Mouse (Mus musculus): ENCODE measurements at regions not wholly inside any gene's neighbourhood (a gene's known extent, or its start where the extent isn't known, plus 50 kb on each side); places are given as distances from the start of the nearest gene placed in this dataset.
A peak's percentile ranks its signal among the peaks of the same experiment; 100 is the strongest.

GRCm38 (mm10) chr17:49149896-49150295 is 217.7 kb downstream of the Lrfn2 start:
- Histone ChIP-seq H3K9ac (no peak overlapping the region), H3K27ac (replicated peaks) (no peak overlapping the region), H3K27me3 (no peaks in the 10 kb centered on the region), H3K4me2 (no peak overlapping the region), H3K9me3 (replicated peaks) (no peaks in the 10 kb centered on the region), H3K4me1 (replicated peaks) (no peaks in the 10 kb centered on the region), H3K4me3 (replicated peaks) (no peak overlapping the region), H3K36me3 (replicated peaks) (no peaks in the 10 kb centered on the region)
- 59% methylated on average over 4 of the region's 4 CpGs for WGBS (ENCODE audit: insufficient replicate concordance)
- ATAC-seq (ENCODE audit: insufficient read depth): no peak

- H3K9ac ChIP-seq: no peak overlapping the region
- H3K9me3 ChIP-seq (replicated peaks): no peaks in the 10 kb centered on the region
- no peak overlapping the region for H3K27ac ChIP-seq (replicated peaks)
- no peak overlapping the region for H3K4me2 ChIP-seq
- ATAC-seq (ENCODE audit: insufficient read depth): no peak
- 31% methylated on average over 3 of the region's 3 CpGs for WGBS (ENCODE audit: insufficient replicate concordance)
- H3K27me3 ChIP-seq: no peaks in the 10 kb centered on the region
- no peaks in the 10 kb centered on the region for H3K4me1 ChIP-seq (replicated peaks)
- H3K36me3 ChIP-seq (replicated peaks): no peaks in the 10 kb centered on the region
- no peak overlapping the region for H3K4me3 ChIP-seq (replicated peaks)
These were observed 218.8 kb downstream of the Lrfn2 start for GRCm38 (mm10) chr17:49150971-49151422.

GRCm38 (mm10) chr17:49153994-49154393 is 221.8 kb downstream of the Lrfn2 start:
- no peak overlapping the region for H3K27ac ChIP-seq (replicated peaks)
- no peak overlapping the region for H3K9ac ChIP-seq
- H3K36me3 ChIP-seq (replicated peaks): no peaks in the 10 kb centered on the region
- H3K4me3 ChIP-seq (replicated peaks): no peak overlapping the region
- no peaks in the 10 kb centered on the region for H3K9me3 ChIP-seq (replicated peaks)
- ATAC-seq (ENCODE audit: insufficient read depth): no peak
- H3K27me3 ChIP-seq: no peaks in the 10 kb centered on the region
- H3K4me2 ChIP-seq: no peak overlapping the region
- 63% methylated on average over 9 of the region's 9 CpGs for WGBS (ENCODE audit: insufficient replicate concordance)
- no peaks in the 10 kb centered on the region for H3K4me1 ChIP-seq (replicated peaks)

GRCm38 (mm10) chr17:49155001-49155515 is 222.9 kb downstream of the Lrfn2 start:
- whole genome bisulfite sequencing (ENCODE audit: insufficient replicate concordance): 65% methylated on average over 9 of the region's 9 CpGs
- Histone ChIP-seq H3K4me3 (replicated peaks) (no peak overlapping the region), H3K36me3 (replicated peaks) (no peaks in the 10 kb centered on the region)

GRCm38 (mm10) chr17:49157586-49157985 is 225.4 kb downstream of the Lrfn2 start:
- 50% methylated on average over 2 of the region's 2 CpGs for WGBS (ENCODE audit: insufficient replicate concordance)
- Histone ChIP-seq H3K9ac (no peak overlapping the region), H3K27ac (replicated peaks) (no peak overlapping the region), H3K9me3 (replicated peaks) (no peaks in the 10 kb centered on the region), H3K27me3 (no peaks in the 10 kb centered on the region), H3K4me1 (replicated peaks) (no peaks in the 10 kb centered on the region), H3K36me3 (replicated peaks) (no peaks in the 10 kb centered on the region), H3K4me3 (replicated peaks) (no peak overlapping the region), H3K4me2 (no peak overlapping the region)
- ATAC-seq (ENCODE audit: insufficient read depth): no peak

More at GRCm38 (mm10) chr17:49155001-49155515, 222.9 kb downstream of the Lrfn2 start:
- Histone ChIP-seq H3K9me3 (replicated peaks) (no peaks in the 10 kb centered on the region), H3K27me3 (no peaks in the 10 kb centered on the region), H3K4me1 (replicated peaks) (no peaks in the 10 kb centered on the region), H3K27ac (replicated peaks) (no peak overlapping the region), H3K9ac (no peak overlapping the region), H3K4me2 (no peak overlapping the region)
- no peak for ATAC-seq (ENCODE audit: insufficient read depth)

GRCm38 (mm10) chr17:49171252-49172047 is 239.3 kb downstream of the Lrfn2 start:
- H3K27ac ChIP-seq (replicated peaks): no peak overlapping the region
- H3K9me3 ChIP-seq (replicated peaks): no peaks in the 10 kb centered on the region
- no peak overlapping the region for H3K9ac ChIP-seq
- H3K4me1 ChIP-seq (replicated peaks): no peaks in the 10 kb centered on the region
- no peaks in the 10 kb centered on the region for H3K36me3 ChIP-seq (replicated peaks)
- H3K4me3 ChIP-seq (replicated peaks): no peak overlapping the region
- peak overlapping the region; percentile 43 for H3K4me2 ChIP-seq
- ATAC-seq (ENCODE audit: insufficient read depth): no peak
- peaks cover 17% of the 10 kb centered on the region for H3K27me3 ChIP-seq
- 5% methylated on average over 20 of the region's 20 CpGs for WGBS (ENCODE audit: insufficient replicate concordance)

- 13% methylated on average over 15 of the region's 15 CpGs for WGBS (ENCODE audit: insufficient replicate concordance)
- Histone ChIP-seq H3K4me1 (replicated peaks) (no peaks in the 10 kb centered on the region), H3K9me3 (replicated peaks) (no peaks in the 10 kb centered on the region), H3K36me3 (replicated peaks) (no peaks in the 10 kb centered on the region), H3K4me2 (peak overlapping the region; percentile 43), H3K27me3 (peaks cover 17% of the 10 kb centered on the region), H3K27ac (replicated peaks) (no peak overlapping the region), H3K4me3 (replicated peaks) (no peak overlapping the region), H3K9ac (no peak overlapping the region)
- ATAC-seq (ENCODE audit: insufficient read depth): no peak
These were observed 240.0 kb downstream of the Lrfn2 start for GRCm38 (mm10) chr17:49172052-49172799.

- Histone ChIP-seq H3K9me3 (replicated peaks) (no peaks in the 10 kb centered on the region), H3K27ac (replicated peaks) (no peak overlapping the region), H3K4me1 (replicated peaks) (no peaks in the 10 kb centered on the region), H3K4me3 (replicated peaks) (no peak overlapping the region), H3K27me3 (peaks cover 17% of the 10 kb centered on the region), H3K9ac (no peak overlapping the region), H3K4me2 (no peak overlapping the region), H3K36me3 (replicated peaks) (no peaks in the 10 kb centered on the region)
- WGBS (ENCODE audit: insufficient replicate concordance): 43% methylated on average over 8 of the region's 8 CpGs
- ATAC-seq (ENCODE audit: insufficient read depth): no peak
These were observed 240.6 kb downstream of the Lrfn2 start for GRCm38 (mm10) chr17:49172800-49173150.

GRCm38 (mm10) chr17:49177966-49178731 is 246.0 kb downstream of the Lrfn2 start:
- no peak overlapping the region for H3K4me3 ChIP-seq (replicated peaks)
- H3K27me3 ChIP-seq: no peaks in the 10 kb centered on the region
- WGBS (ENCODE audit: insufficient replicate concordance): 49% methylated on average over 6 of the region's 6 CpGs
- no peak overlapping the region for H3K9ac ChIP-seq
- H3K9me3 ChIP-seq (replicated peaks): no peaks in the 10 kb centered on the region
- no peaks in the 10 kb centered on the region for H3K4me1 ChIP-seq (replicated peaks)
- no peak overlapping the region for H3K27ac ChIP-seq (replicated peaks)
- no peak overlapping the region for H3K4me2 ChIP-seq
- H3K36me3 ChIP-seq (replicated peaks): no peaks in the 10 kb centered on the region
- ATAC-seq (ENCODE audit: insufficient read depth): no peak

GRCm38 (mm10) chr17:49182485-49182884 is 245.7 kb upstream of the Mocs1 start:
- no peaks in the 10 kb centered on the region for H3K4me1 ChIP-seq (replicated peaks)
- no peaks in the 10 kb centered on the region for H3K27me3 ChIP-seq
- no peak overlapping the region for H3K9ac ChIP-seq
- H3K4me3 ChIP-seq (replicated peaks): no peak overlapping the region
- no peaks in the 10 kb centered on the region for H3K36me3 ChIP-seq (replicated peaks)
- no peak overlapping the region for H3K27ac ChIP-seq (replicated peaks)
- H3K9me3 ChIP-seq (replicated peaks): no peaks in the 10 kb centered on the region
- 3% methylated on average over 4 of the region's 4 CpGs for WGBS (ENCODE audit: insufficient replicate concordance)
- ATAC-seq (ENCODE audit: insufficient read depth): no peak
- no peak overlapping the region for H3K4me2 ChIP-seq

GRCm38 (mm10) chr17:49183917-49184316 is 244.2 kb upstream of the Mocs1 start:
- no peaks in the 10 kb centered on the region for H3K36me3 ChIP-seq (replicated peaks)
- H3K4me2 ChIP-seq: no peak overlapping the region
- no peaks in the 10 kb centered on the region for H3K9me3 ChIP-seq (replicated peaks)
- H3K4me3 ChIP-seq (replicated peaks): no peak overlapping the region
- no peaks in the 10 kb centered on the region; the same call in 1 of the 2 replicates for H3K27me3 ChIP-seq
- ATAC-seq (ENCODE audit: insufficient read depth): no peak
- no peak overlapping the region for H3K9ac ChIP-seq
- no peak overlapping the region for H3K27ac ChIP-seq (replicated peaks)
- WGBS (ENCODE audit: insufficient replicate concordance): 49% methylated on average over 3 of the region's 3 CpGs
- H3K4me1 ChIP-seq (replicated peaks): no peaks in the 10 kb centered on the region

All from liver, embryonic 15.5 days (tissue).